Mouse (Mus musculus) left cerebral cortex, adult 8-10 months (tissue): ENCODE measurements around the gene Zfp961. TPM values are rescaled to one million over a fixed set of nuclear protein-coding genes. Genes with fewer than 3 reads are reported as not detected.

Experiments
- DNase-seq, 2 experiments: peaks; one replicate each; pipeline ENCODE4 v3.0.0; 2022; ENCODE audit warnings: low spot score in 2 of 2
- total RNA-seq, 4 experiments: library from RNA; stranded (reverse); gene quantifications; 2 replicates each; pipeline ENCODE4 v1.2.4; 2022

Zfp961 gene
- total RNA-seq, 4 experiments from 2014 or later, result 13.0 to 23.1 (median 19.1) TPM

- no peak for DNase-seq
Measured at GRCm38 (mm10) chr8:71960483-71960882, 9.6 kb downstream of the Zfp961 start.

GRCm38 (mm10) chr8:71961796-71962195, 11.0 kb downstream of the Zfp961 start:
- no peak for DNase-seq

- no peak for DNase-seq
Measured at GRCm38 (mm10) chr8:71964051-71964450, 13.2 kb downstream of the Zfp961 start.

- no peak for DNase-seq
Measured at GRCm38 (mm10) chr8:71965166-71965565, 14.3 kb downstream of the Zfp961 start.

GRCm38 (mm10) chr8:71966411-71966810, 15.6 kb downstream of the Zfp961 start:
- DNase-seq, result no peak

GRCm38 (mm10) chr8:71967261-71967660, 16.4 kb downstream of the Zfp961 start:
- DNase-seq, result no peak

GRCm38 (mm10) chr8:71968100-71968499, 17.3 kb downstream of the Zfp961 start:
- no peak for DNase-seq

GRCm38 (mm10) chr8:71968636-71969035, 17.8 kb downstream of the Zfp961 start:
- no peak for DNase-seq

- no peak for DNase-seq
Measured at GRCm38 (mm10) chr8:71971945-71972344, 21.1 kb downstream of the Zfp961 start.

- no peak for DNase-seq
Measured at GRCm38 (mm10) chr8:71974211-71974610, 23.4 kb downstream of the Zfp961 start.

GRCm38 (mm10) chr8:71981032-71981431, 30.2 kb downstream of the Zfp961 start:
- DNase-seq, result no peak

GRCm38 (mm10) chr8:71981456-71981855, 30.6 kb downstream of the Zfp961 start:
- no peak for DNase-seq

GRCm38 (mm10) chr8:71984601-71985000, 33.8 kb downstream of the Zfp961 start:
- no peak for DNase-seq

GRCm38 (mm10) chr8:71988110-71988866, 37.5 kb downstream of the Zfp961 start:
- DNase-seq, result peak; percentile 65 to 68

- no peak for DNase-seq
Measured at GRCm38 (mm10) chr8:71988867-71989599, 38.2 kb downstream of the Zfp961 start.

- DNase-seq, result no peak
Measured at GRCm38 (mm10) chr8:71999434-71999833, 48.6 kb downstream of the Zfp961 start.

GRCm38 (mm10) chr8:72000223-72000622, 49.4 kb downstream of the Zfp961 start:
- DNase-seq, result no peak

- DNase-seq, result no peak
Measured at GRCm38 (mm10) chr8:72002942-72003341, 52.1 kb downstream of the Zfp961 start.

- DNase-seq, result no peak
Measured at GRCm38 (mm10) chr8:72005912-72006311, 55.1 kb downstream of the Zfp961 start.

- no peak for DNase-seq
Measured at GRCm38 (mm10) chr8:72006763-72007162, 55.9 kb downstream of the Zfp961 start.

- no peak for DNase-seq
Measured at GRCm38 (mm10) chr8:72008134-72008641, 57.4 kb downstream of the Zfp961 start.

- no peak for DNase-seq
Measured at GRCm38 (mm10) chr8:72009473-72009872, 58.6 kb downstream of the Zfp961 start, which contains the start of gene Cyp4f18. TSS of gene Cyp4f18 (minus strand) at chr8:72009626.
